Mouse (Mus musculus) heart, embryonic 12.5 days (tissue): ENCODE measurements at regions not wholly inside any gene's neighbourhood (a gene's known extent, or its start where the extent isn't known, plus 50 kb on each side); places are given as distances from the start of the nearest gene placed in this dataset.
"Not testable (repeated sequence)": the region's sequence is repeated elsewhere in the genome, so short reads cannot be mapped to it uniquely, and the experiment has no call there.

Experiments used
- ATAC-seq: fragments of 200-750 bp; cut with Nextera tagmentation; 2 replicates; pipeline ENCODE4 v1.8.0; 2017; ENCODE audit warnings: moderate TSS enrichment, moderate library complexity; ENCODE audit not compliant: insufficient number of reproducible peaks, low FRiP score
- H3K27ac ChIP-seq: fragments of 300-500 bp; sonication (generic); 2 replicates; pipeline ENCODE4 v1.5.1; 2016; ENCODE audit warnings: mild to moderate bottlenecking, moderate library complexity; ENCODE audit not compliant: poor library complexity, severe bottlenecking
- H3K27me3 ChIP-seq: fragments of 300-500 bp; sonication (generic); replicated peaks from 2 replicates; pipeline ENCODE4 v1.6.1; 2016; ENCODE audit warnings: mild to moderate bottlenecking, moderate library complexity
- H3K36me3 ChIP-seq: fragments of 300-500 bp; sonication (generic); 2 replicates; pipeline ENCODE4 v1.6.1; 2016; ENCODE audit warnings: mild to moderate bottlenecking, moderate library complexity
- H3K4me1 ChIP-seq: fragments of 300-500 bp; sonication (generic); replicated peaks from 2 replicates; pipeline ENCODE4 v1.6.1; 2016; ENCODE audit warnings: mild to moderate bottlenecking
- H3K4me2 ChIP-seq: fragments of 300-500 bp; sonication (generic); 2 replicates; pipeline ENCODE4 v1.6.1; 2016; ENCODE audit warnings: mild to moderate bottlenecking, moderate library complexity
- H3K4me3 ChIP-seq: fragments of 300-500 bp; sonication (generic); 2 replicates; pipeline ENCODE4 v1.5.1; 2016; ENCODE audit warnings: mild to moderate bottlenecking
- H3K9ac ChIP-seq: fragments of 300-500 bp; sonication (generic); 2 replicates; pipeline ENCODE4 v1.6.1; 2016; ENCODE audit warnings: mild to moderate bottlenecking, moderate library complexity
- H3K9me3 ChIP-seq: fragments of 300-500 bp; sonication (generic); replicated peaks from 2 replicates; pipeline ENCODE4 v1.6.1; 2016; ENCODE audit warnings: mild to moderate bottlenecking, moderate library complexity
- WGBS: fragments of 180-500 bp; shearing (Covaris S2); methylation state at CpG from one replicate; pipeline ENCODE4 v1.1.7; 2016; 5-methylcytosine and 5-hydroxymethylcytosine counted together

DNA sequence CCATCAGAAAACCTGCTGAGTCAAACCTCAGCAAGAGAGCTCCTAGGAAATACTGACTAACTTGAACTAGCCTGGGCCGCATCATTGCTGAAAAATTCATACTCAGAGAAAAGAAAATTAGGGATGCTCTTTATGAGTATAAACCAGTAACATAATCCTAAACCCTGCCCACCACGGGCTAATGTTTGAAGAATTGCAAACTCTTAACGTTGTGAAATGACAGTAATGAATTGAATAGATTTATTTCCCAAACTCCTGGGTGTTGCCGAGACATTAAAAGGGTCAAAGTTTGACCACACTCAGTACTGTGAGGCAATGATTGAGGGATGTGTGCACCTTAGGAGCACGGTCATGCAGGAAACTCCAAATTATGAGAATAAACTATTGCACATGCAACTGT, 125.3 kb downstream of the Gipc2 start:
- Histone ChIP-seq H3K27ac (no peak overlapping the region), H3K27me3 (no peaks in the 10 kb centered on the region), H3K9ac (no peak overlapping the region), H3K4me3 (no peak overlapping the region), H3K4me2 (no peak overlapping the region), H3K36me3 (no peaks in the 10 kb centered on the region), H3K4me1 (no peaks in the 10 kb centered on the region), H3K9me3 (no peaks in the 10 kb centered on the region)
- 85% methylated on average over 5 of the region's 5 CpGs for WGBS
- ATAC-seq, result no peak

DNA sequence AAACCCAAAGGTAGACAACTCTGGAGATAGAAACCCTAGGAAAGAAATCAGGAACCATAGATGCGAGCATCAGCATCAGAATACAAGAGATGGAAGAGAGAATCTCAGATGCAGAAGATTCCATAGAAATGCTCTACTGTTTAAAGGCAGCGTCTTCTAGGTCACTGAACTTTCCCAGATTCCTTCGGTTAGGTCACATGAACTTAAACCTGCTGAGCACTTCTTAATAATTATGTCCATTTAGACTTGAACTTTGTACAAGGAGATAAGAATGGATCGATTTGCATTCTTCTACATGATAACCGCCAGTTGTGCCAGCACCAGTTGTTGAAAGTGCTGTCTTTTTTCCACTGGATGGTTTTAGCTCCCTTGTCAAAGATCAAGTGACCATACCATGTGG, 129.2 kb downstream of the Gipc2 start:
- H3K4me3 ChIP-seq, H3K9ac ChIP-seq, H3K4me2 ChIP-seq, H3K36me3 ChIP-seq, H3K4me1 ChIP-seq, H3K27me3 ChIP-seq, H3K27ac ChIP-seq, H3K9me3 ChIP-seq, ATAC-seq: not testable (repeated sequence)
- WGBS, result 75% methylated on average over 5 of the region's 5 CpGs

DNA sequence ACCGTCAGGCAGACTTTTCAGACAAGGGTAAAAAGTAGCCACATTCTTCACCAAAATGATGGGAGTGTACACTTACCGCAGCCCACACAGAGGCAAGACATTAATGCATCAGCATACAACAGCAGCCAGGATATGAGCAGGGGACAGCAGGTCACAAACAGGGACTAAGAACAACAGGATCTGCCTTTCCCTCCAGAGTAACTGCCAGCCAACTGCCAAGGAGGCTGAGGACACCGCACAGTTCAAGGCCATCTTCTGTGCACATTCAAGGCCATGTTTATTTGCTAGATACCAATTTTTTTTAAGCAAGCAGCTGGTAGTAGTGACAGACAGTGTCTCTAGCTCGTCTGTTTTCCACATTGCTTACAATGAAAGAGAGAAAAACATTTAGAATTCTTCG, 130.6 kb downstream of the Gipc2 start:
- 77% methylated on average over 5 of the region's 5 CpGs for WGBS
- no peaks in the 10 kb centered on the region for H3K27me3 ChIP-seq
- no peaks in the 10 kb centered on the region for H3K36me3 ChIP-seq
- H3K9ac ChIP-seq, result no peak overlapping the region
- no peaks in the 10 kb centered on the region for H3K4me1 ChIP-seq
- H3K4me3 ChIP-seq, result no peak overlapping the region
- no peaks in the 10 kb centered on the region for H3K9me3 ChIP-seq
- H3K27ac ChIP-seq, result no peak overlapping the region
- H3K4me2 ChIP-seq, result no peak overlapping the region
- no peak for ATAC-seq

DNA sequence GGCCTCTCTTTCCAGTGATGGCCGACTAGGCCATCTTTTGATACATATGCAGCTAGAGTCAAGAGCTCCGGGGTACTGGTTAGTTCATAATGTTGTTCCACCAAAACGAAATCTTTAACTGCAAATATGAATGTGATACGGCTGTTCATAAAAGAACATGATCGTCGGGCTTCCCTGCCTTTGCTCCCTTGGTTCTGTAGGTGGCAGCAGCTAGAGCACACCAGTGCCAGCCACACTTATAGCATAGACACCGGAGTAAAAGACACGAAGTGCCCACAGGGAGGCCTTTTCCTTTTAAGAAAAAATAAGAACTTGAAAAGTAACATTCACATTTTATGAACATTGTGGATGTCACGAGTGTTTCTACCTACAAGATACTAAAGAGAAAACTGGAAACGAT, 131.3 kb downstream of the Gipc2 start:
- Histone ChIP-seq H3K36me3 (no peaks in the 10 kb centered on the region), H3K27ac (no peak overlapping the region), H3K4me3 (no peak overlapping the region), H3K27me3 (no peaks in the 10 kb centered on the region), H3K4me2 (no peak overlapping the region), H3K9me3 (no peaks in the 10 kb centered on the region), H3K4me1 (no peaks in the 10 kb centered on the region), H3K9ac (no peak overlapping the region)
- 78% methylated on average over 10 of the region's 10 CpGs for WGBS
- no peak for ATAC-seq

- no peaks in the 10 kb centered on the region for H3K36me3 ChIP-seq
- no peaks in the 10 kb centered on the region for H3K27me3 ChIP-seq
- WGBS, result 79% methylated on average over 2 of the region's 2 CpGs
- H3K27ac ChIP-seq, result no peak overlapping the region
- H3K9me3 ChIP-seq, result no peaks in the 10 kb centered on the region
- peaks cover 2% of the 10 kb centered on the region; the same call in 1 of the 2 replicates for H3K4me1 ChIP-seq
- H3K9ac ChIP-seq, result no peak overlapping the region
- no peak overlapping the region for H3K4me3 ChIP-seq
- H3K4me2 ChIP-seq, result no peak overlapping the region
- ATAC-seq, result no peak
Observed at GRCm38 (mm10) chr3:152034221-152034620, 131.8 kb downstream of the Gipc2 start.

DNA sequence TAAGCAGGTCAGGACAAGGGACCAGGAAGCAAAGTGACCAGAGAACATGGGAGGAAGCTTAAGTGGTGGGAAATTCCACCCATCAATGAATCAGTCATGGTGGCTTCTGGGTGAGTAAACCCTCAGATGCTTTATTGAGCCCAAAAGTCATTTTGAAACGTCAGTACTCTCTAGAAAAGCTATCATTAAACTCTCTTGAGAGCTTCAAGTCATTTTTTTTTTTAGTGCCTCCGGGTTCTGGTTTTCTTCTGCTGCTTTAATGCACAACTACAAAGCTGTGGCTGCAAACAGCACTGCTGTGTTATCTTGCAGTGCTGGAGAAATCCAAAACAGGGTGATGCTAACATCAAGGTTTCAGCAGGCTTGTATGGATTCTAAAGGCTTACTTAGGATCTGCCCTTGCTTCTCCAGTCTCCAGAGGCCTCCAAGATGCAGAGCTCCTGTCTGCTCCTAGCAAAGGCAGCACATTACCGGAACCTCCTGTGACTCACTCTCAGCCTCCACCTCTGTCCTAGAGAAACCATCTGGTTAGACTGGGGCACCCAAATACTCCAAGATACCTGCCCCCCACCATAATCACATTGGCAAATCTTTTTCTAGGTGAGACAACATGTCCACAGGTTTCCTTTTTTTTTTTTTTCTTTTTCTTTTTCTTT, 133.2 kb downstream of the Gipc2 start:
- no peaks in the 10 kb centered on the region for H3K36me3 ChIP-seq
- no peak overlapping the region for H3K27ac ChIP-seq
- 56% methylated on average over 3 of the region's 3 CpGs for WGBS
- H3K4me3 ChIP-seq, result no peak overlapping the region
- no peaks in the 10 kb centered on the region for H3K9me3 ChIP-seq
- H3K4me1 ChIP-seq, result peaks cover 8% of the 10 kb centered on the region
- H3K4me2 ChIP-seq, result no peak overlapping the region
- H3K9ac ChIP-seq, result no peak overlapping the region
- H3K27me3 ChIP-seq, result no peaks in the 10 kb centered on the region
- ATAC-seq, result no peak

GRCm38 (mm10) chr3:152028695-152029094, 137.3 kb downstream of the Gipc2 start:
- H3K36me3 ChIP-seq, result no peaks in the 10 kb centered on the region
- H3K4me1 ChIP-seq, result peaks cover 12% of the 10 kb centered on the region
- H3K4me3 ChIP-seq, result no peak overlapping the region
- H3K27me3 ChIP-seq, result no peaks in the 10 kb centered on the region
- no peaks in the 10 kb centered on the region for H3K9me3 ChIP-seq
- 67% methylated on average over 1 of the region's 1 CpGs for WGBS
- ATAC-seq, result no peak
- H3K4me2 ChIP-seq, result no peak overlapping the region
- H3K27ac ChIP-seq, result no peak overlapping the region
- no peak overlapping the region for H3K9ac ChIP-seq

- H3K9me3 ChIP-seq, result no peaks in the 10 kb centered on the region
- H3K4me3 ChIP-seq, result no peak overlapping the region
- WGBS, result 87% methylated on average over 4 of the region's 4 CpGs
- H3K27ac ChIP-seq, result no peak overlapping the region
- H3K36me3 ChIP-seq, result no peaks in the 10 kb centered on the region
- no peak for ATAC-seq
- no peak overlapping the region for H3K4me2 ChIP-seq
- peaks cover 15% of the 10 kb centered on the region for H3K4me1 ChIP-seq
- no peaks in the 10 kb centered on the region for H3K27me3 ChIP-seq
- no peak overlapping the region for H3K9ac ChIP-seq
Observed at GRCm38 (mm10) chr3:152026034-152026433, 140.0 kb downstream of the Gipc2 start.

GRCm38 (mm10) chr3:152025122-152025521, 140.9 kb downstream of the Gipc2 start:
- Histone ChIP-seq H3K36me3 (no peaks in the 10 kb centered on the region), H3K27me3 (no peaks in the 10 kb centered on the region), H3K4me1 (peaks cover 15% of the 10 kb centered on the region), H3K9me3 (no peaks in the 10 kb centered on the region), H3K4me3 (no peak overlapping the region), H3K27ac (no peak overlapping the region), H3K4me2 (no peak overlapping the region), H3K9ac (no peak overlapping the region)
- WGBS, result 79% methylated on average over 8 of the region's 8 CpGs
- ATAC-seq, result no peak

GRCm38 (mm10) chr3:152006747-152007146, 159.3 kb downstream of the Gipc2 start:
- H3K4me3 ChIP-seq, result no peak overlapping the region
- no peaks in the 10 kb centered on the region for H3K27me3 ChIP-seq
- WGBS, result 78% methylated on average over 4 of the region's 4 CpGs
- H3K27ac ChIP-seq, result no peak overlapping the region
- H3K36me3 ChIP-seq, result no peaks in the 10 kb centered on the region
- no peaks in the 10 kb centered on the region for H3K9me3 ChIP-seq
- ATAC-seq, result no peak
- no peak overlapping the region for H3K4me2 ChIP-seq
- H3K9ac ChIP-seq, result no peak overlapping the region
- H3K4me1 ChIP-seq, result no peaks in the 10 kb centered on the region

GRCm38 (mm10) chr3:152005366-152006025, 160.5 kb downstream of the Gipc2 start:
- H3K4me1 ChIP-seq, result no peaks in the 10 kb centered on the region
- H3K4me2 ChIP-seq, result no peak overlapping the region
- no peaks in the 10 kb centered on the region for H3K9me3 ChIP-seq
- no peak for ATAC-seq
- no peak overlapping the region for H3K9ac ChIP-seq
- H3K36me3 ChIP-seq, result no peaks in the 10 kb centered on the region
- H3K4me3 ChIP-seq, result no peak overlapping the region
- no peak overlapping the region for H3K27ac ChIP-seq
- no peaks in the 10 kb centered on the region for H3K27me3 ChIP-seq
- 79% methylated on average over 3 of the region's 3 CpGs for WGBS
